Mouse (Mus musculus) hindbrain, postnatal 0 days (tissue): Measurements from ENCODE around the gene Pla2r1. TPM values are rescaled to one million over a fixed set of nuclear protein-coding genes. Genes with fewer than 3 reads are reported as not detected.

Experiments used
- ATAC-seq: fragments of 200-750 bp; cut with Nextera tagmentation; 2 replicates; pipeline ENCODE4 v1.8.0; 2017; ENCODE audit warnings: mild to moderate bottlenecking, moderate TSS enrichment, moderate library complexity
- DNase-seq: peaks from one replicate; pipeline ENCODE4 v3.0.0-alpha.2; 2015; ENCODE audit warnings: low spot score
- H3K27ac ChIP-seq: fragments of 300-500 bp; sonication (generic); 2 replicates; pipeline ENCODE4 v1.5.1; 2014; ENCODE audit warnings: mild to moderate bottlenecking
- H3K27me3 ChIP-seq: fragments of 300-500 bp; sonication (generic); 2 replicates; pipeline ENCODE4 v1.6.1; 2014; ENCODE audit warnings: low read length, mixed read lengths; ENCODE audit not compliant: insufficient read depth
- H3K36me3 ChIP-seq: fragments of 300-500 bp; sonication (generic); 2 replicates; pipeline ENCODE4 v1.6.1; 2014; ENCODE audit warnings: low read length, mixed read lengths; ENCODE audit not compliant: insufficient read depth
- H3K4me1 ChIP-seq: fragments of 300-500 bp; sonication (generic); 2 replicates; pipeline ENCODE4 v1.6.1; 2014; ENCODE audit warnings: antibody characterized with exemption, low read length, mixed read lengths; ENCODE audit not compliant: insufficient read depth
- H3K4me2 ChIP-seq: fragments of 300-500 bp; sonication (generic); 2 replicates; pipeline ENCODE4 v1.6.1; 2014; ENCODE audit warnings: low read depth, mild to moderate bottlenecking, low read length, moderate library complexity, mixed read lengths
- H3K4me3 ChIP-seq: fragments of 300-500 bp; sonication (generic); 2 replicates; pipeline ENCODE4 v1.5.1; 2014; ENCODE audit warnings: low read length
- H3K9ac ChIP-seq: fragments of 300-500 bp; sonication (generic); replicated peaks from 2 replicates; pipeline ENCODE4 v1.6.1; 2014; ENCODE audit warnings: mild to moderate bottlenecking, low read length, moderate library complexity, mixed read lengths
- H3K9me3 ChIP-seq: fragments of 300-500 bp; sonication (generic); 2 replicates; pipeline ENCODE4 v1.6.1; 2016; ENCODE audit warnings: low read length, mixed read lengths
- CTCF ChIP-seq: IDR thresholded peaks from 2 replicates; pipeline ENCODE4 v1.5.1; 2016; ENCODE audit warnings: antibody characterized with exemption, control low read depth, low read depth
- WGBS: fragments of 180-500 bp; shearing (Covaris S2); extraction: QIAGEN DNeasy Blood & Tissue Kit; methylation state at CpG from one replicate; pipeline ENCODE4 v1.1.7; 2014; 5-methylcytosine and 5-hydroxymethylcytosine counted together
- polyA plus RNA-seq: library from polyadenylated mRNA; unstranded; fragments of >200 nt; fragmentation: Nextera tagmentation; extraction: Ambion mirVana; gene quantifications from 2 replicates; pipeline ENCODE4 v1.2.1, GENCODE M21; 2015
- total RNA-seq: library from RNA; depleted of rRNA; stranded (reverse); fragments of >200 nt; gene quantifications from 2 replicates; pipeline ENCODE4 v1.2.3, GENCODE M21; 2014

Gene Pla2r1
- total and polyA plus RNA-seq, 2 experiments from 2014 or later = under 0.01 to 0.25 TPM

- ATAC-seq (no peak), DNase-seq (no peak)
- H3K27me3 ChIP-seq = no peaks in the 10 kb centered on the region
- H3K4me2 ChIP-seq = no peak overlapping the region
- no peaks in the 10 kb centered on the region for H3K9me3 ChIP-seq
- no peaks in the 10 kb centered on the region for H3K36me3 ChIP-seq
- 85% methylated on average over 1 of the region's 1 CpGs for WGBS
- no peak overlapping the region for H3K9ac ChIP-seq
- TF ChIP-seq CTCF = no peak
- H3K4me3 ChIP-seq = no peak overlapping the region
- no peaks in the 10 kb centered on the region for H3K4me1 ChIP-seq
- no peak overlapping the region for H3K27ac ChIP-seq
Measured at GRCm38 (mm10) chr2:60510718-60511117, 42.4 kb downstream of the Pla2r1 start.

GRCm38 (mm10) chr2:60505145-60505544 lies 48.0 kb downstream of the Pla2r1 start:
- Histone ChIP-seq H3K9me3 (no peaks in the 10 kb centered on the region), H3K27ac (no peak overlapping the region), H3K36me3 (no peaks in the 10 kb centered on the region), H3K27me3 (no peaks in the 10 kb centered on the region), H3K9ac (no peak overlapping the region), H3K4me2 (no peak overlapping the region), H3K4me1 (no peaks in the 10 kb centered on the region), H3K4me3 (no peak overlapping the region)
- TF ChIP-seq CTCF = no peak
- ATAC-seq (no peak), DNase-seq (no peak)
- 58% methylated on average over 2 of the region's 2 CpGs for WGBS

GRCm38 (mm10) chr2:60504718-60505117 lies 48.4 kb downstream of the Pla2r1 start:
- Histone ChIP-seq H3K27me3 (no peaks in the 10 kb centered on the region), H3K4me3 (no peak overlapping the region), H3K9ac (no peak overlapping the region), H3K4me2 (no peak overlapping the region), H3K36me3 (no peaks in the 10 kb centered on the region), H3K27ac (no peak overlapping the region), H3K9me3 (no peaks in the 10 kb centered on the region), H3K4me1 (no peaks in the 10 kb centered on the region)
- ATAC-seq = no peak
- no peak for DNase-seq
- WGBS = 75% methylated on average over 2 of the region's 2 CpGs
- no peak for TF ChIP-seq CTCF

- Histone ChIP-seq H3K27ac (no peak overlapping the region), H3K4me1 (no peaks in the 10 kb centered on the region), H3K9me3 (no peaks in the 10 kb centered on the region), H3K4me3 (no peak overlapping the region), H3K4me2 (no peak overlapping the region), H3K9ac (no peak overlapping the region), H3K27me3 (no peaks in the 10 kb centered on the region), H3K36me3 (no peaks in the 10 kb centered on the region)
- WGBS = 61% methylated on average over 4 of the region's 4 CpGs
- DNase-seq = no peak
- TF ChIP-seq CTCF = no peak
- no peak for ATAC-seq
Measured at GRCm38 (mm10) chr2:60503991-60504390, 49.1 kb downstream of the Pla2r1 start.

- no peak overlapping the region for H3K4me2 ChIP-seq
- H3K4me1 ChIP-seq = no peaks in the 10 kb centered on the region
- no peaks in the 10 kb centered on the region for H3K27me3 ChIP-seq
- H3K4me3 ChIP-seq = no peak overlapping the region
- TF ChIP-seq CTCF = no peak
- no peak for DNase-seq
- no peak for ATAC-seq
- no peaks in the 10 kb centered on the region for H3K9me3 ChIP-seq
- H3K27ac ChIP-seq = no peak overlapping the region
- 88% methylated on average over 1 of the region's 1 CpGs for WGBS
- H3K9ac ChIP-seq = no peak overlapping the region
- H3K36me3 ChIP-seq = no peaks in the 10 kb centered on the region
Measured at GRCm38 (mm10) chr2:60500583-60501116, 52.5 kb downstream of the Pla2r1 start.

GRCm38 (mm10) chr2:60479906-60480305 lies 73.2 kb downstream of the Pla2r1 start:
- Histone ChIP-seq H3K9me3 (no peaks in the 10 kb centered on the region), H3K36me3 (no peaks in the 10 kb centered on the region), H3K9ac (no peak overlapping the region), H3K4me1 (no peaks in the 10 kb centered on the region), H3K27me3 (no peaks in the 10 kb centered on the region), H3K4me3 (no peak overlapping the region), H3K27ac (no peak overlapping the region), H3K4me2 (no peak overlapping the region)
- no peak for TF ChIP-seq CTCF
- DNase-seq (no peak), ATAC-seq (no peak)
- WGBS = 86% methylated on average over 7 of the region's 7 CpGs

- DNase-seq (no peak), ATAC-seq (no peak)
- TF ChIP-seq CTCF = no peak
- H3K27ac ChIP-seq = no peak overlapping the region
- H3K4me1 ChIP-seq = no peaks in the 10 kb centered on the region
- WGBS = 82% methylated on average over 2 of the region's 2 CpGs
- no peak overlapping the region for H3K4me2 ChIP-seq
- no peaks in the 10 kb centered on the region for H3K9me3 ChIP-seq
- H3K4me3 ChIP-seq = no peak overlapping the region
- no peaks in the 10 kb centered on the region for H3K27me3 ChIP-seq
- H3K9ac ChIP-seq = no peak overlapping the region
- H3K36me3 ChIP-seq = no peaks in the 10 kb centered on the region
Measured at GRCm38 (mm10) chr2:60478778-60479177, 74.3 kb downstream of the Pla2r1 start.
